ENCODE assay signal across 10 mouse cellular contexts in genomic region chr12:56302321-56303017, GRCm38 (mm10). TPM values are rescaled to one million over a fixed set of nuclear protein-coding genes. Genes with fewer than 3 reads are reported as not detected.
DNase-seq lines count a peak whose midpoint lies in the region; ATAC-seq lines count a peak whose summit lies in the region.
"Had no signal": no experiment of that assay in that cellular context is flagged by ENCODE, and none has a peak within 500 bp of the region (broad histone marks: within the 10 kb centered on the region; RNA-seq: fewer than 3 reads in every experiment).

No protein-coding gene starts in this region.

- 0 out of 2 replicates have a peak, but pooled peaks cover 3% of the 10 kb centered on the region for H3K27me3 ChIP-seq in heart, embryonic 14.5 days (ENCODE audit: control insufficient read depth, insufficient read depth, low read length)
- peaks cover 47% of the 10 kb centered on the region for H3K27me3 ChIP-seq in embryonic facial prominence, embryonic 10.5 days (replicated peaks; ENCODE audit: low read depth, poor library complexity, severe bottlenecking)
- no peaks in the 10 kb centered on the region; the same call in 1 of the 2 replicates for H3K27me3 ChIP-seq in hindbrain, embryonic 15.5 days
- H3K27me3 ChIP-seq in midbrain, embryonic 11.5 days (ENCODE audit: control insufficient read depth, insufficient read depth, low read length): no peaks in the 10 kb centered on the region; the same call in 1 of the 2 replicates

- ATAC-seq in heart, embryonic 14.5 days (ENCODE audit: insufficient number of reproducible peaks, insufficient read depth, low FRiP score, low read depth): no peak
- ATAC-seq in hindbrain, embryonic 15.5 days (ENCODE audit: low FRiP score, low read depth): peak; percentile 47
- peak; percentile 67; the same call in 1 of the 2 replicates for ATAC-seq in midbrain, embryonic 11.5 days (ENCODE audit: low FRiP score)

- no peak overlapping the region for H3K9ac ChIP-seq in heart, embryonic 14.5 days (ENCODE audit: low read length)
- no peak overlapping the region for H3K9ac ChIP-seq in hindbrain, embryonic 15.5 days
- H3K9ac ChIP-seq in midbrain, embryonic 11.5 days (ENCODE audit: low read length): no peak overlapping the region; the same call in 1 of the 2 replicates

- 52% methylated on average over 4 of the region's 4 CpGs for WGBS in heart, embryonic 14.5 days
- 34% methylated on average over 4 of the region's 4 CpGs for WGBS in embryonic facial prominence, embryonic 10.5 days
- 31% methylated on average over 4 of the region's 4 CpGs for WGBS in hindbrain, embryonic 15.5 days
- 36% methylated on average over 4 of the region's 4 CpGs for WGBS in midbrain, embryonic 11.5 days

- H3K27ac ChIP-seq in heart, embryonic 14.5 days (replicated peaks in 1 of 2; ENCODE audit: control insufficient read depth in 1 of 2, insufficient read depth in 1 of 2, low read depth in 2 of 2, low read length in 2 of 2): no peak overlapping the region
- no peak overlapping the region for H3K27ac ChIP-seq in embryonic facial prominence, embryonic 10.5 days (replicated peaks)
- no peak overlapping the region for H3K27ac ChIP-seq in hindbrain, embryonic 15.5 days (replicated peaks)
- H3K27ac ChIP-seq in midbrain, embryonic 11.5 days (ENCODE audit: low read depth, low read length): no peak overlapping the region

- intact Hi-C loops in heart, postnatal 36 days (cut with DNase I): no loop called here
- intact Hi-C loops in left cerebral cortex, postnatal 4 days (cut with DNase I): no loop called here

- no peaks in the 10 kb centered on the region for H3K36me3 ChIP-seq in heart, embryonic 14.5 days (ENCODE audit: control insufficient read depth, insufficient read depth, low read length)
- H3K36me3 ChIP-seq in embryonic facial prominence, embryonic 10.5 days (replicated peaks): no peaks in the 10 kb centered on the region
- H3K36me3 ChIP-seq in hindbrain, embryonic 15.5 days: no peaks in the 10 kb centered on the region
- no peaks in the 10 kb centered on the region for H3K36me3 ChIP-seq in midbrain, embryonic 11.5 days (ENCODE audit: control insufficient read depth, insufficient read depth, low read length)

- H3K4me2 ChIP-seq in heart, embryonic 14.5 days (ENCODE audit: low read length): peak overlapping the region; percentile 80
- peak overlapping the region; percentile 65 for H3K4me2 ChIP-seq in hindbrain, embryonic 15.5 days
- peak overlapping the region; percentile 59 for H3K4me2 ChIP-seq in midbrain, embryonic 11.5 days

- no peak for DNase-seq in heart, postnatal 36 days
- no peak for DNase-seq in embryonic facial prominence, embryonic 10.5 days (ENCODE audit: low spot score)
- DNase-seq in midbrain, embryonic 11.5 days (ENCODE audit: low spot score, missing footprints): no peak
- no peak for DNase-seq in c-Kit-positive CD71-positive TER-119-positive erythroid progenitor cells, embryonic 14.5 days (ENCODE audit: low spot score)
- DNase-seq in left cerebral cortex, postnatal 4 days: no peak
- DNase-seq in right cerebral cortex, postnatal 36 days (ENCODE audit: low spot score in 2 of 2): no peak
- DNase-seq: cerebellum, postnatal 25 days; gastrocnemius, postnatal 14 days had no signal

- H3K4me3 ChIP-seq in heart, embryonic 14.5 days (ENCODE audit: control insufficient read depth in 1 of 2, insufficient read depth in 1 of 2, low read depth in 1 of 2, low read length in 2 of 2): peak overlapping the region; percentile 43; a peak in 3 of 4 replicates
- peak overlapping the region; percentile 53 for H3K4me3 ChIP-seq in embryonic facial prominence, embryonic 10.5 days
- peak overlapping the region; percentile 35 for H3K4me3 ChIP-seq in hindbrain, embryonic 15.5 days
- peak overlapping the region; percentile 29; the same call in 1 of the 2 replicates for H3K4me3 ChIP-seq in midbrain, embryonic 11.5 days (ENCODE audit: low read depth, low read length)

- H3K4me1 ChIP-seq in heart, embryonic 14.5 days (ENCODE audit: control insufficient read depth in 2 of 2, insufficient read depth in 2 of 2, low read length in 2 of 2): peaks cover 7 to 10% of the 10 kb centered on the region in 2 experiments
- peaks cover 30% of the 10 kb centered on the region for H3K4me1 ChIP-seq in embryonic facial prominence, embryonic 10.5 days
- H3K4me1 ChIP-seq in hindbrain, embryonic 15.5 days (replicated peaks): peaks cover 21% of the 10 kb centered on the region
- H3K4me1 ChIP-seq in midbrain, embryonic 11.5 days (ENCODE audit: control insufficient read depth, insufficient read depth, low read length): peaks cover 11% of the 10 kb centered on the region; the same call in 1 of the 2 replicates

- H3K9me3 ChIP-seq in heart, embryonic 14.5 days (ENCODE audit: control insufficient read depth, low read length): no peaks in the 10 kb centered on the region
- no peaks in the 10 kb centered on the region for H3K9me3 ChIP-seq in embryonic facial prominence, embryonic 10.5 days
- no peaks in the 10 kb centered on the region for H3K9me3 ChIP-seq in hindbrain, embryonic 15.5 days
- no peaks in the 10 kb centered on the region for H3K9me3 ChIP-seq in midbrain, embryonic 11.5 days (ENCODE audit: control insufficient read depth, low read length)

RNA-seq across cellular contexts. Expression of gene Mbip, which starts 43.2 kb away (rescaled TPM):
- polyA plus RNA-seq in heart, embryonic 14.5 days (2014; fragmentation: Nextera tagmentation; extraction: Ambion mirVana): 17.3 and 20.2 TPM in 2 replicates
- total RNA-seq in heart, postnatal 36 days (2021): 1 to 10 TPM; 7.5 TPM
- 46.4 and 55.6 TPM in 2 replicates for polyA plus RNA-seq in embryonic facial prominence, embryonic 10.5 days (2016; fragmentation: Nextera tagmentation; extraction: Ambion mirVana)
- 34.4 and 38.3 TPM in 2 replicates for polyA plus RNA-seq in hindbrain, embryonic 15.5 days (2015; fragmentation: Nextera tagmentation; extraction: Ambion mirVana)
- 46.0 and 54.0 TPM in 2 replicates for polyA plus RNA-seq in midbrain, embryonic 11.5 days (2014; fragmentation: Nextera tagmentation; extraction: Ambion mirVana)
- 10 to 100 TPM; 22.4 to 22.5 TPM for total RNA-seq in left cerebral cortex, postnatal 4 days (2021)
